Comparison of ENCODE assay signal across 8 mouse cellular contexts in genomic region chr4:129622803-129623535, GRCm38 (mm10). TPM values are rescaled to one million over a fixed set of nuclear protein-coding genes. Genes with fewer than 3 reads are reported as not detected.
DNase-seq lines count a peak whose midpoint lies in the region; ATAC-seq and TF ChIP-seq lines count a peak whose summit lies in the region.

No protein-coding gene starts in this region.

- peak overlapping the region; percentile 73 for H3K4me3 ChIP-seq in E14TG2a.4 (replicated peaks; ENCODE audit: low read length)
- peak overlapping the region; percentile 55 for H3K4me3 ChIP-seq in forebrain, embryonic 11.5 days (ENCODE audit: low read depth, low read length)
- peak overlapping the region; percentile 69 for H3K4me3 ChIP-seq in liver, embryonic 12.5 days

- peaks cover 82% of the 10 kb centered on the region for H3K4me1 ChIP-seq in E14TG2a.4 (replicated peaks; ENCODE audit: low read depth, low read length)
- H3K4me1 ChIP-seq in forebrain, embryonic 11.5 days (replicated peaks; ENCODE audit: control insufficient read depth, insufficient read depth, low read length): peaks cover 31% of the 10 kb centered on the region
- H3K4me1 ChIP-seq in liver, embryonic 12.5 days: peaks cover 67% of the 10 kb centered on the region

- DNase-seq in heart, adult 11 months: peak; percentile 92
- no peak for DNase-seq in heart, postnatal 4 days
- no peak for DNase-seq in forebrain, embryonic 11.5 days (ENCODE audit: low spot score)
- no peak for DNase-seq in urinary bladder, postnatal 10 days (ENCODE audit: low spot score)
- DNase-seq in layer of hippocampus, postnatal 25 days (ENCODE audit: extremely low spot score in 1 of 2, low spot score in 1 of 2): no peak
- no peak for DNase-seq in adrenal gland, postnatal 25 days

- H3K27ac ChIP-seq in forebrain, embryonic 11.5 days (ENCODE audit: low read depth, low read length): no peak overlapping the region; the same call in 1 of the 2 replicates
- H3K27ac ChIP-seq in liver, embryonic 12.5 days: peak overlapping the region; percentile 79

- H3K36me3 ChIP-seq in E14TG2a.4 (ENCODE audit: insufficient read depth, low read length): peaks cover 29% of the 10 kb centered on the region
- no peaks in the 10 kb centered on the region; the same call in 1 of the 2 replicates for H3K36me3 ChIP-seq in forebrain, embryonic 11.5 days (ENCODE audit: control insufficient read depth, insufficient read depth, low read length)
- peaks cover 20% of the 10 kb centered on the region for H3K36me3 ChIP-seq in liver, embryonic 12.5 days

- H3K4me2 ChIP-seq in forebrain, embryonic 11.5 days (ENCODE audit: low read depth, low read length, severe bottlenecking): peak overlapping the region; percentile 79
- H3K4me2 ChIP-seq in liver, embryonic 12.5 days: peak overlapping the region; percentile 88

- no peak for TF ChIP-seq CTCF in E14TG2a.4 (conservative IDR thresholded peaks at IDR 0.05; ENCODE audit: low read length)

- H3K9me3 ChIP-seq in E14TG2a.4 (ENCODE audit: low read length): no peaks in the 10 kb centered on the region
- no peaks in the 10 kb centered on the region for H3K9me3 ChIP-seq in forebrain, embryonic 11.5 days (ENCODE audit: control insufficient read depth, low read length)
- no peaks in the 10 kb centered on the region for H3K9me3 ChIP-seq in liver, embryonic 12.5 days (replicated peaks)

- no peaks in the 10 kb centered on the region for H3K27me3 ChIP-seq in E14TG2a.4 (ENCODE audit: insufficient read depth, low read length)
- no peaks in the 10 kb centered on the region for H3K27me3 ChIP-seq in forebrain, embryonic 11.5 days (ENCODE audit: control insufficient read depth, insufficient read depth, low read length)
- H3K27me3 ChIP-seq in liver, embryonic 12.5 days (replicated peaks): no peaks in the 10 kb centered on the region

- 23% methylated on average over 8 of the region's 8 CpGs for WGBS in forebrain, embryonic 11.5 days
- 25% methylated on average over 8 of the region's 8 CpGs for WGBS in liver, embryonic 12.5 days (ENCODE audit: insufficient replicate concordance)

- no peak for ATAC-seq in forebrain, embryonic 11.5 days (replicated peaks; ENCODE audit: low FRiP score)
- ATAC-seq in liver, embryonic 12.5 days: no peak

- H3K9ac ChIP-seq in forebrain, embryonic 11.5 days (ENCODE audit: low read length): peak overlapping the region; percentile 77
- H3K9ac ChIP-seq in liver, embryonic 12.5 days: peak overlapping the region; percentile 74

RNA-seq across cellular contexts. Expression of gene Ccdc28b, which starts 0.8 kb away (rescaled TPM):
- total RNA-seq in heart, postnatal 4 days (2021): 10 to 100 TPM; 30.9 to 33.3 TPM
- polyA plus RNA-seq in forebrain, embryonic 11.5 days (2014; fragmentation: Nextera tagmentation; extraction: Ambion mirVana): 57.6 and 66.1 TPM in 2 replicates
- polyA plus RNA-seq in liver, embryonic 12.5 days (2016; fragmentation: Nextera tagmentation; extraction: Ambion mirVana): 16.6 and 19.9 TPM in 2 replicates
- total RNA-seq in layer of hippocampus, postnatal 25 days (2021): 10 to 100 TPM; 71.6 to 84.5 TPM
- total RNA-seq in adrenal gland, postnatal 25 days (2021): 41.2 and 52.2 TPM in 2 replicates

RNA-seq across cellular contexts. Expression of gene Iqcc, which starts 4.1 kb away (rescaled TPM):
- 10 to 100 TPM in 1 of 2 experiments, 1 to 10 TPM in 1; 9.3 to 14.3 TPM for total RNA-seq in heart, postnatal 4 days (2021)
- 25.4 and 27.2 TPM in 2 replicates for polyA plus RNA-seq in forebrain, embryonic 11.5 days (2014; fragmentation: Nextera tagmentation; extraction: Ambion mirVana)
- 14.7 and 16.5 TPM in 2 replicates for polyA plus RNA-seq in liver, embryonic 12.5 days (2016; fragmentation: Nextera tagmentation; extraction: Ambion mirVana)
- 10 to 100 TPM; 32.9 to 41.9 TPM for total RNA-seq in layer of hippocampus, postnatal 25 days (2021)
- 39.3 and 45.6 TPM in 2 replicates for total RNA-seq in adrenal gland, postnatal 25 days (2021)

RNA-seq across cellular contexts. Expression of gene Dcdc2b, which starts 8.9 kb away (rescaled TPM):
- under 1 TPM; 0.27 to 0.76 TPM for total RNA-seq in heart, postnatal 4 days (2021)
- polyA plus RNA-seq in forebrain, embryonic 11.5 days (2014; fragmentation: Nextera tagmentation; extraction: Ambion mirVana): 2.5 and 2.6 TPM in 2 replicates
- 0.51 and 1.3 TPM in 2 replicates for polyA plus RNA-seq in liver, embryonic 12.5 days (2016; fragmentation: Nextera tagmentation; extraction: Ambion mirVana)
- total RNA-seq in layer of hippocampus, postnatal 25 days (2021): 1 to 10 TPM; 3.6 to 6.8 TPM
- total RNA-seq in adrenal gland, postnatal 25 days (2021): 2.0 TPM in 1 of 2 replicates, not detected in the other

RNA-seq across cellular contexts. Expression of gene Txlna, which starts 17.9 kb away (rescaled TPM):
- total RNA-seq in heart, postnatal 4 days (2021): 10 to 100 TPM; 40.0 to 41.9 TPM
- 109 and 115 TPM in 2 replicates for polyA plus RNA-seq in forebrain, embryonic 11.5 days (2014; fragmentation: Nextera tagmentation; extraction: Ambion mirVana)
- 45.4 and 45.7 TPM in 2 replicates for polyA plus RNA-seq in liver, embryonic 12.5 days (2016; fragmentation: Nextera tagmentation; extraction: Ambion mirVana)
- 10 to 100 TPM; 44.0 to 44.1 TPM for total RNA-seq in layer of hippocampus, postnatal 25 days (2021)
- total RNA-seq in adrenal gland, postnatal 25 days (2021): 64.1 and 76.6 TPM in 2 replicates

RNA-seq across cellular contexts. Expression of gene Tmem234, which starts 22.5 kb away (rescaled TPM):
- total RNA-seq in heart, postnatal 4 days (2021): 10 to 100 TPM; 64.8 to 72.1 TPM
- polyA plus RNA-seq in forebrain, embryonic 11.5 days (2014; fragmentation: Nextera tagmentation; extraction: Ambion mirVana): 188 and 192 TPM in 2 replicates
- 147 and 159 TPM in 2 replicates for polyA plus RNA-seq in liver, embryonic 12.5 days (2016; fragmentation: Nextera tagmentation; extraction: Ambion mirVana)
- total RNA-seq in layer of hippocampus, postnatal 25 days (2021): 10 to 100 TPM; 78.8 to 80.7 TPM
- total RNA-seq in adrenal gland, postnatal 25 days (2021): 96.3 and 111 TPM in 2 replicates
